In the genomic region with DNA sequence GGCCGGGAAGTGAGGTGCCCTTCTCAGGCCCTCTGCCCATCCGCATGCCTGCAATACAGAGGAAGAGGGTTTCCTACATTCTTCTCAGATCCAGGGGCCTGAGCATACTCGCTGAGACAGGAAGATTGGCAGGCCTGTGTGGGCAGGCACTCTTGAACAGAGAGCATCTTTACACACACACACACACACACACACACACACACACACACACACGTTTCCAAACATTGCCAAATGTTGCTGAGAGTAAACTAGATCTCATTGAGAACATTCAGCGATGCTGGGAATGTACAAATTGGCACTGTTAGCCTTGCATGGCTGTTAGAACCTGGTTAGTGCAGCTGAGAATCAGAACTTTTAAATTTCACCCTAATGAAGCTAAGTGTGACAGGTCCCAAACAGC, we compare ENCODE assay signal across 15 mouse cellular contexts. TPM values are rescaled to one million over a fixed set of nuclear protein-coding genes. Genes with fewer than 3 reads are reported as not detected.
"Had no signal": no experiment of that assay in that cellular context is flagged by ENCODE, and none has a peak within 500 bp of the region (broad histone marks: within the 10 kb centered on the region; RNA-seq: fewer than 3 reads in every experiment).

No protein-coding gene starts in this region.

- H3K9ac ChIP-seq: midbrain, embryonic 13.5 days had no signal

- DNase-seq: kidney, adult 18-20 months; kidney, postnatal 10 days; kidney, postnatal 4 days; lung, adult 2 months; lung, postnatal 36 days; right cerebral cortex, adult 18-20 months; right cerebral cortex, postnatal 25 days; thymus, postnatal 36 days had no signal

- H3K27ac ChIP-seq: limb, embryonic 10.5 days; midbrain, embryonic 13.5 days had no signal

- ATAC-seq: inflammation-experienced regulatory T-cells, adult 6 months; lung, postnatal 0 days; midbrain, embryonic 13.5 days had no signal

- H3K9me3 ChIP-seq: limb, embryonic 10.5 days; midbrain, embryonic 13.5 days had no signal

- H3K4me3 ChIP-seq: limb, embryonic 10.5 days; midbrain, embryonic 13.5 days had no signal

- H3K27me3 ChIP-seq: midbrain, embryonic 13.5 days had no signal

- H3K4me1 ChIP-seq: limb, embryonic 10.5 days; midbrain, embryonic 13.5 days had no signal

- H3K4me2 ChIP-seq: midbrain, embryonic 13.5 days had no signal

RNA-seq across cellular contexts. Expression of a gene that starts 17.3 kb away (rescaled TPM):
- total RNA-seq: layer of hippocampus, postnatal 25 days; midbrain, postnatal 0 days had no signal
- polyA plus RNA-seq: inflammation-experienced regulatory T-cells, adult 6 months; stomach, embryonic 16.5 days had no signal
